Mouse (Mus musculus): ENCODE measurements around the gene Zcchc17. TPM values are rescaled to one million over a fixed set of nuclear protein-coding genes. Genes with fewer than 3 reads are reported as not detected.

Gene Zcchc17
- 34.3 and 36.8 TPM in 2 replicates for polyA plus RNA-seq (2012; rRNA removed)

DNA sequence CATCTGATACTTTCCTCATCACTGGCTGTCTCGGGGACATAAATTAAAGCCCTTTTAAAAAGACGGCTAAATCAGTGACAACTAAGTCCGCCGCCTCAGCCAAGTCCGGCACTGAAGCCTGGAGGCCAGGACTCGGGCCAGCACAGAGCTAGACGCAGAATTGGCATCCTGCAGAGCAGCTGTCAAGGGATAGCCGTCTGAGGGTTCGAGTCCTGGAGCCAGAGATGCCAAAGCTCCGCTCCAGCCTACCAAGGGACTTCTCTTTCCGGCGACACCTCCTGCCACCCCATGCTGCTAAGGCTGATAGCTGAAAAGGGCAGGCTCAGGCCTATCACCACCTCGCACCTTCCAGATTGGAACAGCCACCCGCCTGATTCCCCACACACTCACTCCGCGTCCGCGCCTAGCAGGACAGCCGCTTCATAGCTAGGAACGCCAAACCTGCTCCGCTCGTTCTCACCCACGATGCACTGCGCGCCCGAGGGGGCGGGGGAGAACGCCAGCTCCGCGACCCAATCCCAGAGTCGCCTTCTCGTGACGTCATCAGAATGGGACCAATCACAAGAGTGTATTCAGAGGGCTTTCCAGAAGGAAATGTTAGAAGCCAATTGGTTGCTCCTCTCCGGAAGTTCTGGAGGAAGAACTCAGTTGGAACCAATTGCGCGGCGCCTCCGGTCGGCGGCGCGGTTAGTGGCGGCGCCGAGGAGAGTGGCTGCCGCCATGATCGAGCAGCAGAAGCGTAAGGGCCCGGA is at the start of gene Zcchc17, which contains the start of gene Snrnp40:
Zcchc17 (minus strand) TSS at position 458 of the 752 bp plus-strand sequence.
Snrnp40 (plus strand) TSS at position 647 of the 752 bp plus-strand sequence.
- peaks cover 8% of the 10 kb centered on the region for H3K36me3 ChIP-seq (ENCODE audit: control insufficient read depth, insufficient read depth, low read length)
- no peak for TF ChIP-seq CTCF (IDR thresholded peaks at IDR 0.05; ENCODE audit: borderline replicate concordance, control insufficient read depth, extremely low read depth, insufficient read depth, low read length, poor library complexity)
- TF ChIP-seq POLR2A (IDR thresholded peaks at IDR 0.05; ENCODE audit: control insufficient read depth, extremely low read depth, insufficient read depth, low read length, poor library complexity) = peak; percentile 86
- WGBS = 1% methylated on average over 49 of the region's 49 CpGs
- peak within 1 kb of the TSS; percentile 77 for H3K4me3 ChIP-seq (ENCODE audit: control insufficient read depth, insufficient read depth, low read length)
- DNase-seq = peak; percentile 100
- H3K27ac ChIP-seq (ENCODE audit: control insufficient read depth, insufficient read depth, low read length) = peak within 1 kb of the TSS; percentile 45
- H3K27me3 ChIP-seq (ENCODE audit: control insufficient read depth, insufficient read depth, low read length) = no peaks in the 10 kb centered on the region
- peaks cover 5% of the 10 kb centered on the region for H3K4me1 ChIP-seq (replicated peaks; ENCODE audit: control insufficient read depth, insufficient read depth, low read length)

DNA sequence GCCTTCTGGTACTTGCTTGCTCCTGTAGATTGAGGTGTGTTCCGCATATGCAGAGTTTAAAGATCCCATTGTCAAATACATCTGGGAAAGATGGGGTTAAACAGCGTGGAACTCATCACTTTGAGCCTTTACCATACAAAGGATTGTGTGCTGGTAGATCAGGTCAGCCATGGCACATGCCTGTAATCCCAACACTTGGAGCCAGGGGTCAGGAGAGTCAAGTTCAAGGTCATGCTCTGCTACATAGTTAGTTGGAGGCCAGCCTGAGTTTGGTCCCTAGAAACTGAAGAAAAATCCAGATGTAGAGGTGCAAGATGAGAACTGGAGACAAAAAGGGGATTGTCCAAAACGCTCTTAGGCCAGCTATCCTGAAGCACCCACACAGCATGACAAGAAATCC is 31.5 kb upstream of the Zcchc17 start:
- Histone ChIP-seq H3K36me3 (ENCODE audit: control insufficient read depth, insufficient read depth, low read length) (peaks cover 36% of the 10 kb centered on the region), H3K27me3 (ENCODE audit: control insufficient read depth, insufficient read depth, low read length) (no peaks in the 10 kb centered on the region), H3K4me1 (replicated peaks; ENCODE audit: control insufficient read depth, insufficient read depth, low read length) (peaks cover 6% of the 10 kb centered on the region), H3K4me3 (ENCODE audit: control insufficient read depth, insufficient read depth, low read length) (no peak overlapping the region), H3K27ac (ENCODE audit: control insufficient read depth, insufficient read depth, low read length) (no peak overlapping the region)
- no peak for DNase-seq
- TF ChIP-seq CTCF (IDR thresholded peaks at IDR 0.05; ENCODE audit: borderline replicate concordance, control insufficient read depth, extremely low read depth, insufficient read depth, low read length, poor library complexity) (no peak), POLR2A (IDR thresholded peaks at IDR 0.05; ENCODE audit: control insufficient read depth, extremely low read depth, insufficient read depth, low read length, poor library complexity) (no peak)
- WGBS = 87% methylated on average over 3 of the region's 3 CpGs

DNA sequence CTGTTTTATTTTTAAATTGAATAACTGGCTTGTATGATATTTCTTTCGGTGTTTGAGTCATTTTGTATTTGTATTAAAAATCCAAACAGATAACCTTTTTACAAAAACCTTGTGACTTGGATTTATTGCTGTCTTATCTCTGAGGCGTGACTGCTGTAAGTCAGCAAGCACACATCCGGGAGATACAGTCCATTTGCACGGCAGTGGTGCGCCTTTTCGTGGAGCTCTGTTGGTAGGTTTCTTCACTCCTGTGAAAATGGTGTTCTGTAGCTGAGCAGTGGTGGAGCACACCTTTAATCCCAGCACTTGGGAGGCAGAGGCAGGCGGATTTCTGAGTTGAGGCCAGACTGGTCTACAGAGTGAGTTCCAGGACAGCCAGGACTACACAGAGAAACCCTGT is 30.2 kb upstream of the Zcchc17 start:
- DNase-seq = no peak
- Histone ChIP-seq H3K4me3 (ENCODE audit: control insufficient read depth, insufficient read depth, low read length) (no peak overlapping the region), H3K27ac (ENCODE audit: control insufficient read depth, insufficient read depth, low read length) (no peak overlapping the region), H3K4me1 (replicated peaks; ENCODE audit: control insufficient read depth, insufficient read depth, low read length) (peaks cover 6% of the 10 kb centered on the region), H3K27me3 (ENCODE audit: control insufficient read depth, insufficient read depth, low read length) (no peaks in the 10 kb centered on the region), H3K36me3 (ENCODE audit: control insufficient read depth, insufficient read depth, low read length) (peaks cover 44% of the 10 kb centered on the region)
- WGBS = 97% methylated on average over 7 of the region's 7 CpGs
- no peak for TF ChIP-seq CTCF (IDR thresholded peaks at IDR 0.05; ENCODE audit: borderline replicate concordance, control insufficient read depth, extremely low read depth, insufficient read depth, low read length, poor library complexity)
- no peak for TF ChIP-seq POLR2A (IDR thresholded peaks at IDR 0.05; ENCODE audit: control insufficient read depth, extremely low read depth, insufficient read depth, low read length, poor library complexity)

- Histone ChIP-seq H3K27ac (ENCODE audit: control insufficient read depth, insufficient read depth, low read length) (no peak overlapping the region), H3K4me3 (ENCODE audit: control insufficient read depth, insufficient read depth, low read length) (no peak overlapping the region), H3K36me3 (ENCODE audit: control insufficient read depth, insufficient read depth, low read length) (peaks cover 48% of the 10 kb centered on the region), H3K4me1 (replicated peaks; ENCODE audit: control insufficient read depth, insufficient read depth, low read length) (peaks cover 6% of the 10 kb centered on the region), H3K27me3 (ENCODE audit: control insufficient read depth, insufficient read depth, low read length) (no peaks in the 10 kb centered on the region)
- TF ChIP-seq CTCF (IDR thresholded peaks at IDR 0.05; ENCODE audit: borderline replicate concordance, control insufficient read depth, extremely low read depth, insufficient read depth, low read length, poor library complexity) = no peak
- TF ChIP-seq POLR2A (IDR thresholded peaks at IDR 0.05; ENCODE audit: control insufficient read depth, extremely low read depth, insufficient read depth, low read length, poor library complexity) = no peak
- DNase-seq = no peak
- WGBS = 97% methylated on average over 6 of the region's 6 CpGs
Measured at GRCm38 (mm10) chr4:130389496-130389895, 29.8 kb upstream of the Zcchc17 start.

- no peak for TF ChIP-seq POLR2A (IDR thresholded peaks at IDR 0.05; ENCODE audit: control insufficient read depth, extremely low read depth, insufficient read depth, low read length, poor library complexity)
- no peak for TF ChIP-seq CTCF (IDR thresholded peaks at IDR 0.05; ENCODE audit: borderline replicate concordance, control insufficient read depth, extremely low read depth, insufficient read depth, low read length, poor library complexity)
- Histone ChIP-seq H3K4me3 (ENCODE audit: control insufficient read depth, insufficient read depth, low read length) (no peak overlapping the region), H3K4me1 (replicated peaks; ENCODE audit: control insufficient read depth, insufficient read depth, low read length) (peaks cover 3% of the 10 kb centered on the region), H3K27ac (ENCODE audit: control insufficient read depth, insufficient read depth, low read length) (no peak overlapping the region), H3K36me3 (ENCODE audit: control insufficient read depth, insufficient read depth, low read length) (peaks cover 70% of the 10 kb centered on the region), H3K27me3 (ENCODE audit: control insufficient read depth, insufficient read depth, low read length) (no peaks in the 10 kb centered on the region)
- DNase-seq = no peak
- WGBS = 92% methylated on average over 3 of the region's 3 CpGs
Measured at GRCm38 (mm10) chr4:130387256-130387655, 27.5 kb upstream of the Zcchc17 start.

DNA sequence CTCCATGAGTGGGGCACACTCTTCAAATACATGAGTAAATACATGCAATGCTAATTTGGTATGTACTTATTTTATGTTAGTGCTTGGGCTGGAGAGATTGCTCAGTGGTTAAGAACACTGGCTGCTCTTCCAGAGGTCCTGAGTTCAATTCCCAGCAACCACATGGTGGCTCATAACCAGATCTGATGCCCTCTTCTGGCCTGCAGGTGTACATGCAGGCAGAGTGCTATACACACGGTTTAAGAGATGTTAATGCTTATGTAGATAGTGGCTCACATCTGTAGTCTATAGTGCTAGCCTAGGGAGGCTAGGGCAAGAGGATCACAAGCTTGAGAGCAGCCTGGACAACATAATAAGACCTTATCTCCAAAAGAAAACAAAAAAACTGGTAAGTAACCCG is 20.7 kb upstream of the Zcchc17 start:
- TF ChIP-seq CTCF (IDR thresholded peaks at IDR 0.05; ENCODE audit: borderline replicate concordance, control insufficient read depth, extremely low read depth, insufficient read depth, low read length, poor library complexity) = no peak
- TF ChIP-seq POLR2A (IDR thresholded peaks at IDR 0.05; ENCODE audit: control insufficient read depth, extremely low read depth, insufficient read depth, low read length, poor library complexity) = no peak
- WGBS = 97% methylated on average over 2 of the region's 2 CpGs

More for the DNA sequence above, 20.7 kb upstream of the Zcchc17 start:
- Histone ChIP-seq H3K27ac (ENCODE audit: control insufficient read depth, insufficient read depth, low read length) (no peak overlapping the region), H3K36me3 (ENCODE audit: control insufficient read depth, insufficient read depth, low read length) (peaks cover 63% of the 10 kb centered on the region), H3K4me3 (ENCODE audit: control insufficient read depth, insufficient read depth, low read length) (no peak overlapping the region), H3K4me1 (replicated peaks; ENCODE audit: control insufficient read depth, insufficient read depth, low read length) (no peaks in the 10 kb centered on the region), H3K27me3 (ENCODE audit: control insufficient read depth, insufficient read depth, low read length) (no peaks in the 10 kb centered on the region)
- DNase-seq = no peak
